Mouse (Mus musculus) CH12.LX (cell line): ENCODE data around the gene Kcnab3. TPM values are rescaled to one million over a fixed set of nuclear protein-coding genes. Genes with fewer than 3 reads are reported as not detected.

Experiments
- DNase-seq: peaks from one replicate; pipeline ENCODE4 v3.0.0-alpha.2; 2013; ENCODE audit errors: extremely low read depth
- H3K27ac ChIP-seq: 2 replicates; pipeline ENCODE4 v1.5.1; 2012; ENCODE audit warnings: low read depth, mild to moderate bottlenecking, control low read depth, moderate library complexity; ENCODE audit not compliant: insufficient read depth
- H3K27me3 ChIP-seq: replicated peaks from 2 replicates; pipeline ENCODE3; 2012; ENCODE audit warnings: inconsistent platforms
- H3K36me3 ChIP-seq, 2 experiments: replicated peaks in 1 of 2; 2 replicates each; pipeline versions ENCODE3 to v1.6.1; 2012; ENCODE audit warnings: inconsistent platforms in 1 of 2, low read length in 1 of 2, mild to moderate bottlenecking in 1 of 2, mixed read lengths in 1 of 2, moderate library complexity in 1 of 2; ENCODE audit not compliant: control insufficient read depth in 1 of 2, insufficient read depth in 1 of 2
- H3K4me1 ChIP-seq, 2 experiments: 2 replicates each; pipeline ENCODE4 v1.6.1; 2012; ENCODE audit warnings: inconsistent platforms in 1 of 2, moderate library complexity in 1 of 2; ENCODE audit not compliant: insufficient read depth in 2 of 2, control insufficient read depth in 1 of 2
- H3K4me2 ChIP-seq: 2 replicates; pipeline ENCODE4 v1.6.1; 2012; ENCODE audit warnings: low read depth, mild to moderate bottlenecking, control low read depth; ENCODE audit not compliant: poor library complexity, insufficient read depth, severe bottlenecking
- H3K4me3 ChIP-seq, 3 experiments: fragments of 150-350 bp in 1 of 3; sonication (generic) in 1 of 3; replicated peaks in 1 of 3; 2 replicates each; pipeline versions ENCODE3 to v1.5.1; 2011 to 2012; ENCODE audit warnings: low read depth in 2 of 3, low read length in 2 of 3, mild to moderate bottlenecking in 2 of 3, moderate library complexity in 2 of 3, control low read depth in 1 of 3, improper control_type of control experiment in 1 of 3, inconsistent platforms in 1 of 3, mixed read lengths in 1 of 3; ENCODE audit not compliant: poor library complexity in 1 of 3
- H3K79me2 ChIP-seq: replicated peaks from 2 replicates; pipeline ENCODE4 v1.6.1; 2012; ENCODE audit warnings: mild to moderate bottlenecking, moderate library complexity; ENCODE audit not compliant: control insufficient read depth, poor library complexity, insufficient read depth, severe bottlenecking; ENCODE audit errors: extremely low read depth
- H3K9ac ChIP-seq: 2 replicates; pipeline ENCODE4 v1.6.1; 2012; ENCODE audit warnings: low read depth, mild to moderate bottlenecking, control low read depth, moderate library complexity; ENCODE audit not compliant: insufficient read depth
- H3K9me3 ChIP-seq: replicated peaks from 2 replicates; pipeline ENCODE3; 2012; ENCODE audit warnings: low read length, inconsistent platforms, mixed read lengths
- BHLHE40 ChIP-seq: IDR thresholded peaks from 2 replicates; pipeline ENCODE4 v1.6.1; 2011; ENCODE audit warnings: mild to moderate bottlenecking, low read depth, low read length, improper control_type of control experiment
- CTCF ChIP-seq, 2 experiments: IDR thresholded peaks in 1 of 2; conservative IDR thresholded peaks in 1 of 2; 2 replicates each; pipeline ENCODE4 v1.5.1; 2011 to 2012; ENCODE audit warnings: low read depth in 2 of 2, low read length in 2 of 2, improper control_type of control experiment in 1 of 2, inconsistent platforms in 1 of 2, mild to moderate bottlenecking in 1 of 2, moderate library complexity in 1 of 2
- ETS1 ChIP-seq: conservative IDR thresholded peaks from 2 replicates; pipeline ENCODE4 v1.6.1; 2012; ENCODE audit warnings: low read depth, mild to moderate bottlenecking, inconsistent platforms, low read length, improper control_type of control experiment, moderate library complexity
- IRF4 ChIP-seq: IDR thresholded peaks from 2 replicates; pipeline ENCODE4 v1.6.1; 2014; ENCODE audit warnings: low read depth, mild to moderate bottlenecking, inconsistent platforms, low read length, improper control_type of control experiment
- JUND ChIP-seq: conservative IDR thresholded peaks from 2 replicates; pipeline ENCODE4 v1.6.1; 2011; ENCODE audit warnings: low read depth, low read length, improper control_type of control experiment
- MXI1 ChIP-seq: IDR thresholded peaks from 2 replicates; pipeline ENCODE4 v1.6.1; 2011; ENCODE audit warnings: mild to moderate bottlenecking, low read depth, low read length, improper control_type of control experiment
- NRF1 ChIP-seq: IDR thresholded peaks from 2 replicates; pipeline ENCODE4 v1.6.1; 2014; ENCODE audit warnings: low read depth, mild to moderate bottlenecking, inconsistent platforms, low read length, improper control_type of control experiment, moderate library complexity
- POLR2AphosphoS2 ChIP-seq: IDR thresholded peaks from 2 replicates; pipeline ENCODE4 v1.6.1; 2011; ENCODE audit warnings: low read depth, low read length, improper control_type of control experiment
- RCOR1 ChIP-seq: conservative IDR thresholded peaks from 2 replicates; pipeline ENCODE4 v1.6.1; 2012; ENCODE audit warnings: low read depth, mild to moderate bottlenecking, inconsistent platforms, low read length, improper control_type of control experiment
- SIN3A ChIP-seq: IDR thresholded peaks from 2 replicates; pipeline ENCODE4 v1.6.1; 2012; ENCODE audit warnings: low read length, improper control_type of control experiment, inconsistent platforms
- SMC3 ChIP-seq: IDR thresholded peaks from 2 replicates; pipeline ENCODE4 v1.6.1; 2011; ENCODE audit warnings: low read depth, low read length, improper control_type of control experiment
- TBP ChIP-seq: conservative IDR thresholded peaks from 2 replicates; pipeline ENCODE4 v1.6.1; 2011; ENCODE audit warnings: low read depth, low read length, improper control_type of control experiment
- TCF12 ChIP-seq: IDR thresholded peaks from 2 replicates; pipeline ENCODE4 v1.6.1; 2014; ENCODE audit warnings: low read depth, mild to moderate bottlenecking, inconsistent platforms, low read length, improper control_type of control experiment
- UBTF ChIP-seq: IDR thresholded peaks from 2 replicates; pipeline ENCODE4 v1.6.1; 2012; ENCODE audit warnings: low read depth, mild to moderate bottlenecking, inconsistent platforms, low read length, improper control_type of control experiment, moderate library complexity
- USF1 ChIP-seq: IDR thresholded peaks from 2 replicates; pipeline ENCODE4 v1.6.1; 2014; ENCODE audit warnings: low read depth, mild to moderate bottlenecking, inconsistent platforms, low read length, improper control_type of control experiment
- USF2 ChIP-seq: conservative IDR thresholded peaks from 2 replicates; pipeline ENCODE4 v1.6.1; 2011; ENCODE audit warnings: low read depth, low read length, improper control_type of control experiment
- ZNF384 ChIP-seq: IDR thresholded peaks from 2 replicates; pipeline ENCODE4 v1.6.1; 2012; ENCODE audit warnings: low read depth, low read length, improper control_type of control experiment, inconsistent platforms
- dilution Hi-C: fragments of 300-500 bp; cut with MboI; formaldehyde crosslinking; loops from 2 replicates; pipeline ENCODE4 v1.14.3; 2020; ENCODE audit warnings: low sequenced_read_pairs; ENCODE audit not compliant: extremely low pct_unique_long_range_greater_than_20kb, extremely low pct_ligation_motif_present
- in situ Hi-C: fragments of 300-500 bp; cut with MboI; formaldehyde crosslinking; loops from 3 replicates; pipeline ENCODE4 v1.14.3; 2019; ENCODE audit warnings: low sequenced_read_pairs, low pct_ligation_motif_present, low pct_unique_long_range_greater_than_20kb, mixed read lengths
- polyA plus RNA-seq: library from polyadenylated mRNA; unstranded; fragments of >175 nt; gene quantifications from 2 replicates; pipeline ENCODE4 v1.2.1, GENCODE M21; 2012; ENCODE audit warnings: low read depth; ENCODE audit not compliant: insufficient read length
- total RNA-seq, 2 experiments: library from RNA; depleted of rRNA; stranded (reverse); fragments of 300-350 nt in 1 of 2; fragments of >200 nt in 1 of 2; gene quantifications; 2 replicates each; pipeline ENCODE4 v1.2.3; 2012 to 2014

The Kcnab3 gene
- total and polyA plus RNA-seq, 3 experiments: 0.39 to 1.1 TPM; not detected in 1

GRCm38 (mm10) chr11:69302817-69303216 is 23.2 kb upstream of the Kcnab3 start:
- no peak overlapping the region for H3K4me3 ChIP-seq
- dilution Hi-C loops (no loop called here), in situ Hi-C loops (no loop called here)
- H3K4me2 ChIP-seq: no peak overlapping the region
- peaks cover 48 to 88% of the 10 kb centered on the region in 2 experiments for H3K36me3 ChIP-seq
- DNase-seq: no peak
- no peak overlapping the region for H3K9ac ChIP-seq
- H3K27ac ChIP-seq: no peak overlapping the region
- H3K4me1 ChIP-seq: peaks cover 3 to 12% of the 10 kb centered on the region in 2 experiments; a peak in 3 of 4 replicates
- no peak for TF ChIP-seq IRF4
- TF ChIP-seq SMC3: no peak
- TF ChIP-seq ETS1: no peak
- no peaks in the 10 kb centered on the region for H3K9me3 ChIP-seq
- H3K27me3 ChIP-seq: no peaks in the 10 kb centered on the region
- no peaks in the 10 kb centered on the region for H3K79me2 ChIP-seq

GRCm38 (mm10) chr11:69305291-69305690 is 20.8 kb upstream of the Kcnab3 start:
- in situ Hi-C loops: no loop called here
- Histone ChIP-seq H3K9me3 (no peaks in the 10 kb centered on the region), H3K4me2 (no peak overlapping the region), H3K4me1 (peaks cover 3 to 12% of the 10 kb centered on the region in 2 experiments; a peak in 3 of 4 replicates), H3K4me3 (no peak overlapping the region), H3K9ac (no peak overlapping the region), H3K27me3 (no peaks in the 10 kb centered on the region), H3K36me3 (peaks cover 57 to 91% of the 10 kb centered on the region in 2 experiments), H3K27ac (no peak overlapping the region), H3K79me2 (no peaks in the 10 kb centered on the region)
- TF ChIP-seq SIN3A (no peak), POLR2AphosphoS2 (no peak), NRF1 (no peak), USF2 (no peak), JUND (no peak)
- dilution Hi-C loops: no loop called here
- peak; percentile 37 for DNase-seq

- Histone ChIP-seq H3K36me3 (peaks cover 63 to 91% of the 10 kb centered on the region in 2 experiments), H3K79me2 (no peaks in the 10 kb centered on the region), H3K4me2 (no peak overlapping the region)
- in situ Hi-C loops: no loop called here
- TF ChIP-seq CTCF (conservative IDR thresholded peaks at IDR 0.05 in 1 of 2, IDR thresholded peaks at IDR 0.05 in 1 of 2; ENCODE audit: low read depth in 2 of 2, low read length in 2 of 2) (no peak), TBP (no peak), MXI1 (no peak), JUND (no peak), RCOR1 (no peak), USF1 (no peak), TCF12 (no peak), POLR2AphosphoS2 (no peak), ZNF384 (no peak), BHLHE40 (no peak), UBTF (no peak)
- TF ChIP-seq, all 38 proteins: peak for 0
- no peak overlapping the region for H3K27ac ChIP-seq
- H3K4me1 ChIP-seq: peaks cover 2 to 12% of the 10 kb centered on the region in 2 experiments; a peak in 3 of 4 replicates
- dilution Hi-C loops: no loop called here
- H3K9ac ChIP-seq: no peak overlapping the region
- H3K27me3 ChIP-seq: no peaks in the 10 kb centered on the region
- no peaks in the 10 kb centered on the region for H3K9me3 ChIP-seq
- DNase-seq: no peak
- H3K4me3 ChIP-seq: no peak overlapping the region
These were observed 20.0 kb upstream of the Kcnab3 start for GRCm38 (mm10) chr11:69306039-69306438.
